Mouse (Mus musculus): ENCODE results near the gene Sept9. TPM values are rescaled to one million over a fixed set of nuclear protein-coding genes. Genes with fewer than 3 reads are reported as not detected.

The Sept9 gene
- total RNA-seq (2023): 34.5 to 37.1 TPM (median 36.1 TPM) in 4 replicates

GRCm38 (mm10) chr11:117199282-117200175 lies at the start of gene Sept9:
Gene Sept9, plus strand, starts transcription at chr11:117199661.

Other genes starting within 250 kb of the Sept9 start
- 22.2 to 27.3 TPM (median 25.6 TPM) in 4 replicates for gene Sec14l1, start 84.5 kb upstream of the Sept9 start, total RNA-seq (2023)

All from B cell, adult 62 days (primary cell).